ENCODE assay signal across 20 mouse cellular contexts in the genomic region with DNA sequence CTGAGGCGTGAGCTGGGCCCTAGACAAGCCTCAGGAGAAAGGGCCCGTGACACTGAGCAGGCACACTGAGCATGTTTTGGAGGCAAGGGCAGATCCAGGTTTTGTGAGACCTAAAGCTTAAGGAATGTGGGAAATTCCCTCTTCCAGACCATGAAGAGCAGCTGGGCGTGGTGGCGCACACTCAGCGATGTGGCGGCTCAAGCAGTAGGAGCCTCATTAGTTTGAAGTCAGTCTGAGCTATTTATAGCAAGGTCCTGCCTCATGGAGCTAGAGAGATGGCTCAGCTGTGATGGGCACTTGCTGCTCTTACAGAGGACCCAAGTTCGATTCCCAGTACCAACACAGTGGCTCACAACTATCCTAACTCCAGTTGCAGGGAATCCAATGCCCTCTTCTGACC. TPM values are rescaled to one million over a fixed set of nuclear protein-coding genes. Genes with fewer than 3 reads are reported as not detected.
DNase-seq lines count a peak whose midpoint lies in the region; ATAC-seq and TF ChIP-seq lines count a peak whose summit lies in the region.
"Had no signal": no experiment of that assay in that cellular context is flagged by ENCODE, and none has a peak within 500 bp of the region (broad histone marks: within the 10 kb centered on the region; RNA-seq: fewer than 3 reads in every experiment).

No protein-coding gene starts in this region.

- TF ChIP-seq CTCF in embryonic fibroblast, embryonic 13.5 days (IDR thresholded peaks at IDR 0.05; ENCODE audit: borderline replicate concordance, insufficient read depth, low read length): no peak

- no peaks in the 10 kb centered on the region for H3K27me3 ChIP-seq in kidney, embryonic 14.5 days (ENCODE audit: control insufficient read depth, insufficient read depth, low read length)
- no peaks in the 10 kb centered on the region for H3K27me3 ChIP-seq in kidney, embryonic 15.5 days
- H3K27me3 ChIP-seq in midbrain, embryonic 11.5 days (ENCODE audit: control insufficient read depth, insufficient read depth, low read length): no peaks in the 10 kb centered on the region
- H3K27me3 ChIP-seq: heart, embryonic 15.5 days; midbrain, embryonic 13.5 days; neural tube, embryonic 15.5 days had no signal

- peak; percentile 38 for DNase-seq in lung, postnatal 10 days
- no peak for DNase-seq in lung, postnatal 25 days (ENCODE audit: low spot score)
- no peak for DNase-seq in midbrain, embryonic 11.5 days (ENCODE audit: low spot score, missing footprints)
- DNase-seq in layer of hippocampus, adult 8-10 months (ENCODE audit: low spot score in 2 of 2): no peak
- DNase-seq in left cerebral cortex, adult 11 months (ENCODE audit: low spot score): no peak
- DNase-seq: adrenal gland, postnatal 10 days; cerebellum, adult 11 months; cerebellum, postnatal 25 days; kidney, postnatal 14 days; right cerebral cortex, postnatal 4 days had no signal

- H3K4me2 ChIP-seq in kidney, embryonic 14.5 days (replicated peaks; ENCODE audit: low read depth, low read length): no peak overlapping the region
- H3K4me2 ChIP-seq in kidney, embryonic 15.5 days: no peak overlapping the region
- H3K4me2 ChIP-seq in midbrain, embryonic 11.5 days: no peak overlapping the region
- H3K4me2 ChIP-seq: heart, embryonic 15.5 days; midbrain, embryonic 13.5 days; neural tube, embryonic 15.5 days had no signal

- peak; percentile 21; the same call in 1 of the 2 replicates for ATAC-seq in kidney, embryonic 14.5 days (ENCODE audit: low FRiP score, low TSS enrichment)
- ATAC-seq in kidney, embryonic 15.5 days (replicated peaks; ENCODE audit: low FRiP score): no peak
- no peak for ATAC-seq in midbrain, embryonic 11.5 days (ENCODE audit: low FRiP score)
- ATAC-seq: forebrain, embryonic 14.5 days; midbrain, embryonic 13.5 days had no signal

- TF ChIP-seq POLR2A in embryonic fibroblast, embryonic 13.5 days (IDR thresholded peaks at IDR 0.05; ENCODE audit: low read depth, low read length): no peak

- no peaks in the 10 kb centered on the region for H3K9me3 ChIP-seq in kidney, embryonic 14.5 days (ENCODE audit: control insufficient read depth, low read length)
- H3K9me3 ChIP-seq in kidney, embryonic 15.5 days (replicated peaks): no peaks in the 10 kb centered on the region
- no peaks in the 10 kb centered on the region for H3K9me3 ChIP-seq in midbrain, embryonic 11.5 days (ENCODE audit: control insufficient read depth, low read length)
- H3K9me3 ChIP-seq: heart, embryonic 15.5 days; midbrain, embryonic 13.5 days; neural tube, embryonic 15.5 days had no signal

- no peak overlapping the region for H3K27ac ChIP-seq in kidney, embryonic 14.5 days (ENCODE audit: low read depth, low read length)
- H3K27ac ChIP-seq in kidney, embryonic 15.5 days: no peak overlapping the region
- H3K27ac ChIP-seq in embryonic fibroblast, embryonic 13.5 days (ENCODE audit: insufficient read depth, low read length): peak overlapping the region; percentile 92
- H3K27ac ChIP-seq in midbrain, embryonic 11.5 days (ENCODE audit: low read depth, low read length): no peak overlapping the region
- H3K27ac ChIP-seq: heart, embryonic 15.5 days; midbrain, embryonic 13.5 days; neural tube, embryonic 15.5 days had no signal

- H3K4me1 ChIP-seq in kidney, embryonic 14.5 days (ENCODE audit: control insufficient read depth, insufficient read depth, low read length): 0 out of 2 replicates have a peak, but pooled peaks cover 8% of the 10 kb centered on the region
- peaks cover 18% of the 10 kb centered on the region; the same call in 1 of the 2 replicates for H3K4me1 ChIP-seq in kidney, embryonic 15.5 days
- H3K4me1 ChIP-seq in embryonic fibroblast, embryonic 13.5 days (ENCODE audit: control insufficient read depth, insufficient read depth, low read length): peaks cover 18% of the 10 kb centered on the region
- no peaks in the 10 kb centered on the region for H3K4me1 ChIP-seq in midbrain, embryonic 11.5 days (ENCODE audit: control insufficient read depth, insufficient read depth, low read length)
- H3K4me1 ChIP-seq: heart, embryonic 15.5 days; midbrain, embryonic 13.5 days; neural tube, embryonic 15.5 days had no signal

- H3K4me3 ChIP-seq in kidney, embryonic 14.5 days (ENCODE audit: low read length): no peak overlapping the region
- H3K4me3 ChIP-seq in kidney, embryonic 15.5 days (replicated peaks): no peak overlapping the region
- H3K4me3 ChIP-seq in embryonic fibroblast, embryonic 13.5 days (ENCODE audit: insufficient read depth, low read length): no peak overlapping the region
- no peak overlapping the region for H3K4me3 ChIP-seq in midbrain, embryonic 11.5 days (ENCODE audit: low read depth, low read length)
- H3K4me3 ChIP-seq: erythroblast, embryonic 14.5 days; heart, embryonic 15.5 days; midbrain, embryonic 13.5 days; neural tube, embryonic 15.5 days had no signal

- H3K9ac ChIP-seq in kidney, embryonic 14.5 days (ENCODE audit: low read depth, low read length): no peak overlapping the region
- H3K9ac ChIP-seq in kidney, embryonic 15.5 days: no peak overlapping the region
- no peak overlapping the region for H3K9ac ChIP-seq in midbrain, embryonic 11.5 days (ENCODE audit: low read length)
- H3K9ac ChIP-seq: heart, embryonic 15.5 days; midbrain, embryonic 13.5 days; neural tube, embryonic 15.5 days had no signal

- no peaks in the 10 kb centered on the region for H3K36me3 ChIP-seq in kidney, embryonic 14.5 days (ENCODE audit: control insufficient read depth, insufficient read depth, low read length)
- no peaks in the 10 kb centered on the region for H3K36me3 ChIP-seq in kidney, embryonic 15.5 days
- H3K36me3 ChIP-seq in midbrain, embryonic 11.5 days (ENCODE audit: control insufficient read depth, insufficient read depth, low read length): no peaks in the 10 kb centered on the region
- H3K36me3 ChIP-seq: heart, embryonic 15.5 days; midbrain, embryonic 13.5 days; neural tube, embryonic 15.5 days had no signal

- WGBS in kidney, embryonic 14.5 days: 79% methylated on average over 7 of the region's 7 CpGs
- 74% methylated on average over 7 of the region's 7 CpGs for WGBS in kidney, embryonic 15.5 days
- WGBS in midbrain, embryonic 11.5 days: 92% methylated on average over 7 of the region's 7 CpGs

RNA-seq across cellular contexts. Expression of gene BC017158, which starts 21.2 kb away (rescaled TPM):
- 26.9 and 32.1 TPM in 2 replicates for polyA plus RNA-seq in kidney, embryonic 14.5 days (2014; fragmentation: Nextera tagmentation; extraction: Ambion mirVana)
- polyA plus RNA-seq in kidney, embryonic 15.5 days (2015; fragmentation: Nextera tagmentation; extraction: Ambion mirVana): 29.1 and 31.7 TPM in 2 replicates
- 17.9 and 21.1 TPM in 2 replicates for polyA plus RNA-seq in embryonic fibroblast, embryonic 13.5 days (2011; ENCODE audit: insufficient read length, low read depth, missing spikeins)
- 19.1 and 21.0 TPM in 2 replicates for polyA plus RNA-seq in midbrain, embryonic 11.5 days (2014; fragmentation: Nextera tagmentation; extraction: Ambion mirVana)
- total RNA-seq in layer of hippocampus, adult 8-10 months (2022): 10 to 100 TPM; 25.1 to 31.9 (median 28.0) TPM

RNA-seq across cellular contexts. Expression of gene Slc5a2, which starts 53.7 kb away (rescaled TPM):
- 1.1 and 2.2 TPM in 2 replicates for polyA plus RNA-seq in kidney, embryonic 14.5 days (2014; fragmentation: Nextera tagmentation; extraction: Ambion mirVana)
- polyA plus RNA-seq in kidney, embryonic 15.5 days (2015; fragmentation: Nextera tagmentation; extraction: Ambion mirVana): 5.6 and 8.4 TPM in 2 replicates
- not detected in 2 replicates for polyA plus RNA-seq in embryonic fibroblast, embryonic 13.5 days (2011; ENCODE audit: insufficient read length, low read depth, missing spikeins)
- polyA plus RNA-seq in midbrain, embryonic 11.5 days (2014; fragmentation: Nextera tagmentation; extraction: Ambion mirVana): 0.16 TPM in 1 of 2 replicates, not detected in the other
- total RNA-seq in layer of hippocampus, adult 8-10 months (2022): not detected
- total RNA-seq: hematopoietic stem cell, adult 5-6 weeks; left cerebral cortex, adult 8-10 months had no signal
- polyA plus RNA-seq: forebrain, embryonic 14.5 days; heart, embryonic 15.5 days; midbrain, embryonic 13.5 days had no signal
